Mouse (Mus musculus) monocyte, adult 2 months (primary cell): Measurements from ENCODE around the gene Zbtb32.

ENCODE experiments used
- DNase-seq, 2 experiments: peaks; one replicate each; pipeline ENCODE4 v3.0.0; 2022; ENCODE audit warnings: low spot score in 2 of 2, low read depth in 1 of 2

The Zbtb32 gene

DNA sequence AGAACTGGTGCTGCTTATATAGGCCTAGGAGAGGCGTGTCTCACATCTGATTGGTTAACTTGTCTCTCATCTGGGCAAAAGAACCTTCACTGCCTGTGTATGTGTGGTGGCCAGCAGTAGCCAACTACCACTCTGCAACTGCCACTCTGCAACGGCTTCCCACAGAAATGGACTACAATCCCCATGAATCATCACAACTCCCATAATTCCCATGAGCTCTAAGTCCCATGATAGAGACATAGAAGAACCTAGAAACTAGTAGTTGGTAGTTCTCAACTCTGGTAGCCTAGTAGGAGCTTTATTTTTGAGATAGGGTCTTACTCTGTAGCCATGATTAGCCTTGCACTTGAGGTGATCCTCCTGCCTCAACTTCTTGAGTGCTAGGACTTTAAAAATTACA lies 48.8 kb downstream of the Zbtb32 start:
- DNase-seq = no peak

DNA sequence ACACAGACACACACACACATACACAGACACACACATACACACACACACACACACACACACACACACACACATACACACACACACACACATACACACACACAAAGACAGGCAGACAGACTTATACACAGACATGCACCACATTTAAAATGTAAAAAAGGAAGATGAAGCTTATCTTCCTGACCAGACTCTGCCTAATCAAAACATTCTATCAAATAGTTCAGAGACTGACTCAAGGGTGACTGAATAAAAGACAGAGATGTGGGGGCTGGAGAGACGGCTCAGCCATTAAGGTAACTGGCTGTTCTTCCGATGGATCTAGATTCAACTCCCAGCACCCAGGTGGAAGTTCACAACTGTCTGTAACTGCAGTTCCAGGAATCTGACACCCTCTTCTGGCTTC lies 54.4 kb downstream of the Zbtb32 start:
- DNase-seq = no peak

DNA sequence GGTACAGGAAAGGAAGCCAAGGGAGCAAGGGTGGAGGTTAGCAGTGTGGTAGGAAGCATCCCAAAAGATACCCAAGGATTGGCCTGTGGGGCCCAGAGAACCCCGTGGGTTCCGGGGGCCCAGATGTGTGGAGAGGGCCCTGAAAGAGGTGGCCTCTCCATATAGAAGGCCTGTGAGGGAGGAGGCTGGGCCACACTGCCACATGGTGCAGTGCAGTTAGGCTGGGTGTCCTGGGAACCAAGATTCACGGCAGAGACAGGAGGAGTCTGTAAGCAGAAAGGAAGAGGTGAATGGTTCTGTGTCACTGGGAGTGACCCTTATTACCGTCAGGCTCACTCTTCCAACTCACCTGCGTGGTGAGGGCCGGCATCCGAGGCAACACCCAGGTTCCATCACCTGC lies 58.1 kb downstream of the Zbtb32 start:
- DNase-seq = no peak
